Mouse (Mus musculus): ENCODE measurements around the gene Tm7sf3. TPM values are rescaled to one million over a fixed set of nuclear protein-coding genes. Genes with fewer than 3 reads are reported as not detected.
A peak's percentile ranks its signal among the peaks of the same experiment; 100 is the strongest.

The Tm7sf3 gene
- polyA plus RNA-seq, 1 experiment, result 5.8 TPM

- Histone ChIP-seq H3ac (ENCODE audit: control insufficient read depth, insufficient read length, low read depth) (no peak overlapping the region), H3K27me3 (ENCODE audit: control insufficient read depth, insufficient read depth, insufficient read length) (no peaks in the 10 kb centered on the region), H3K36me3 (ENCODE audit: control insufficient read depth, insufficient read depth) (no peaks in the 10 kb centered on the region), H3K79me2 (ENCODE audit: control insufficient read depth, insufficient read depth) (no peaks in the 10 kb centered on the region), H3K4me3 (ENCODE audit: insufficient read depth, poor library complexity, severe bottlenecking) (no peak overlapping the region), H3K79me3 (ENCODE audit: low read depth) (no peaks in the 10 kb centered on the region)
- TF ChIP-seq MYOG (IDR thresholded peaks at IDR 0.05; ENCODE audit: control insufficient read depth, extremely low read depth, insufficient read length) (no peak), CEBPB (IDR thresholded peaks at IDR 0.05; ENCODE audit: low read depth) (no peak), MYOD1 (IDR thresholded peaks at IDR 0.05; ENCODE audit: control insufficient read depth, insufficient read length, low read depth) (no peak), USF1 (IDR thresholded peaks at IDR 0.05; ENCODE audit: low read depth) (no peak), MAX (IDR thresholded peaks at IDR 0.05) (no peak), FOSL1 (IDR thresholded peaks at IDR 0.05; ENCODE audit: insufficient read depth, low read length, poor library complexity, severe bottlenecking) (no peak), CTCF (IDR thresholded peaks at IDR 0.05; ENCODE audit: control insufficient read depth, insufficient read depth, insufficient read length) (no peak)
Measured at GRCm38 (mm10) chr6:146683881-146684280, 41.3 kb upstream of the Tm7sf3 start.

DNA sequence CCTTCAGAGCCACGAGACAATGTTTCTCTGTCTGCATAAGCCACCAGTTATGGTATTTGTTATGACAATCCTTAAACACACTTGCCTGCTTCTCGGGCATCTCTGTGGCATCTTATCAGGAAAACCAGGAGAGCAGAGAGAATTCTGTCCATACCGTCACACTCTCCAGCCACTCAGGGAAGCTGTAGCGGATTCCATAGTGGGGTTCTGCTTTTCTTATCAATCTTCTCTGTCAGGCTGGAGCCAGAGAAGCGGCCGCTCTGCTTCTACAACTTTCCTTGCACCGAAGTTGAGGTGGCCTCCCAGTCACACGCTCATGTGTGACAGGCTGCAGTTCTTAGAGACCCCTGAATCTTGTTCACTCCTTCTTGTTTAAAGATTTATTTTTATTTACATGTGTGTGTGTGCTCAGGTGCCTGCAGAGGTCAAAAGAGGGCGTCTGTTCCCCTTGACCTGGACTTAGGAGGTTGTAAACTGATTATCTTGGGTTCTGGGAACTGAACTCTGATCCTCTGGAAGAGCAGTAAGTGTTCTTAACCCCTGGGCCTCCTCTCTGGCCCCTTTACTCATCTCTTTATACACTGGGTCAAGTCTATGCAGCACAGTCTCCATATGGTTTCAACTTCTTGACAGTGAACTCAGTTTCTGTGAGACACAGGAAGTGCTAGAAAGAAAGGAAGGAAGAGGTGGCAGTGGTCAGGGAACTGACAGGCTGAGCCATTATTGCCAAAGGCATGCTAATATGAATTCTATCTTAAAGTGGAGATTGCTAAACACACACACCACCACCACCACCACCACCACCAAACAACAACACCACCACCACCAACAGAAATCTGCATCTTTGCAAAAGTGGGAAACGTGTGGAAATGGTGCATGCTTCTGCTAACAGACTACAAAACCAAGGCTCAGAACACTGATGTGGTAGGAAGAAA lies 35.8 kb upstream of the Tm7sf3 start:
- no peak for TF ChIP-seq USF1 (IDR thresholded peaks at IDR 0.05; ENCODE audit: low read depth)
- TF ChIP-seq CTCF (IDR thresholded peaks at IDR 0.05; ENCODE audit: control insufficient read depth, insufficient read depth, insufficient read length), result no peak
- no peak for TF ChIP-seq FOSL1 (IDR thresholded peaks at IDR 0.05; ENCODE audit: insufficient read depth, low read length, poor library complexity, severe bottlenecking)
- no peak for TF ChIP-seq MYOD1 (IDR thresholded peaks at IDR 0.05; ENCODE audit: control insufficient read depth, insufficient read length, low read depth)
- no peak for TF ChIP-seq CEBPB (IDR thresholded peaks at IDR 0.05; ENCODE audit: low read depth)
- TF ChIP-seq MYOG (IDR thresholded peaks at IDR 0.05; ENCODE audit: control insufficient read depth, extremely low read depth, insufficient read length), result no peak
- no peak for TF ChIP-seq MAX (IDR thresholded peaks at IDR 0.05)
- Histone ChIP-seq H3K27me3 (ENCODE audit: control insufficient read depth, insufficient read depth, insufficient read length) (no peaks in the 10 kb centered on the region), H3K4me3 (ENCODE audit: insufficient read depth, poor library complexity, severe bottlenecking) (no peak overlapping the region), H3K36me3 (ENCODE audit: control insufficient read depth, insufficient read depth) (no peaks in the 10 kb centered on the region), H3ac (ENCODE audit: control insufficient read depth, insufficient read length, low read depth) (no peak overlapping the region), H3K79me3 (ENCODE audit: low read depth) (no peaks in the 10 kb centered on the region), H3K79me2 (ENCODE audit: control insufficient read depth, insufficient read depth) (no peaks in the 10 kb centered on the region)

DNA sequence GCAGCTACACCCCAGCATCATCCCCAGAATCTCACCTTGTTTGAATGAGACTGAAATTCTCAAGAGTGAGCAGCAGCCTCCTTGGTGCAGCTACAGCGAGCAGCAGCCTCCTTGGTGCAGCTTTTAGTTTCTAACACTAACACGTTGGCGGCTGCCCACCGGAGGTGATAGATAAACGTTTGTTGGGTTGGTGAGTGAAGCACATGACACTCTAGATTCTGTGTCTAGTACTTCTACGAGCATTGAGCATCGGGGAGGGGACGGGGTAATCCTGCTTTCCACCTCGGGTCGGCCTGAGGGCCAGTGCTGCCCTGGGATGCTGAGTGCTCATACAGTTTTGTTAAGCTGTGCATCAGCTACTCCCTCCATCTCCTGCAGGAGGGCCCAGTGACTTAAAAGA lies 34.3 kb upstream of the Tm7sf3 start:
- TF ChIP-seq MAX (IDR thresholded peaks at IDR 0.05) (no peak), MYOG (IDR thresholded peaks at IDR 0.05; ENCODE audit: control insufficient read depth, extremely low read depth, insufficient read length) (no peak), CEBPB (IDR thresholded peaks at IDR 0.05; ENCODE audit: low read depth) (no peak), MYOD1 (IDR thresholded peaks at IDR 0.05; ENCODE audit: control insufficient read depth, insufficient read length, low read depth) (no peak), USF1 (IDR thresholded peaks at IDR 0.05; ENCODE audit: low read depth) (no peak), CTCF (IDR thresholded peaks at IDR 0.05; ENCODE audit: control insufficient read depth, insufficient read depth, insufficient read length) (no peak), FOSL1 (IDR thresholded peaks at IDR 0.05; ENCODE audit: insufficient read depth, low read length, poor library complexity, severe bottlenecking) (no peak)
- Histone ChIP-seq H3K4me3 (ENCODE audit: insufficient read depth, poor library complexity, severe bottlenecking) (no peak overlapping the region), H3K79me2 (ENCODE audit: control insufficient read depth, insufficient read depth) (no peaks in the 10 kb centered on the region), H3K36me3 (ENCODE audit: control insufficient read depth, insufficient read depth) (no peaks in the 10 kb centered on the region), H3ac (ENCODE audit: control insufficient read depth, insufficient read length, low read depth) (no peak overlapping the region), H3K79me3 (ENCODE audit: low read depth) (no peaks in the 10 kb centered on the region), H3K27me3 (ENCODE audit: control insufficient read depth, insufficient read depth, insufficient read length) (no peaks in the 10 kb centered on the region)

DNA sequence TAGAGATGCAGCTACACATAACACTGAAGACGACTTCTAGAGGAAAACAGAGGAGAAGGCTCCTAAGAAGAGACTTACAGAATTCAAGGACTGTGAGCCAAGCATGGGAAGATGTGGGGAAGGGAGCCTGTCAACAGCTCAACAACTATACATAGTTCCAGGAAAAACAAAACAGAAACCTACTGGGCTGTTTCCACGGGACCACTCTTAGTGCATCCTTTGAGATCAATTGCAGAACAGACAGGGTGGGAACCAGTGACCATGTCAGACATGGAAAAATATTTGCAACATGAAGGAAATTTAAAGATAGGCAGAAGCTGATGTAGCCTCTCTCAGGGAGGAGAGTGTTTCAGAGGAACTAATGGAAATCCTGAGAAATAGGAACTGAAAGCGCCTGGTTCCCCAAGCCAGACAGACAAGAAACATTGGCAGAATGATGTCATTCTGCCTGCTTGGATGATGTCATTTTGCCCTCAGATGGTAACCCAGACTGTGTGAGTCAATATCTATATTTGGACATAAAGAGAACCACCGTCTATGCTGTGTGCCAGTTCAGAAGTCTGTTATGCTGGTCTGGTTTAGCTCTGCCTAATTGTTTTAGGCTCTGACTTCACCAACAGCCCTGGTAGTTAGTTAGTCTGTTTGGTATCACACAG lies 32.4 kb upstream of the Tm7sf3 start:
- no peaks in the 10 kb centered on the region for H3K27me3 ChIP-seq (ENCODE audit: control insufficient read depth, insufficient read depth, insufficient read length)
- H3K4me3 ChIP-seq (ENCODE audit: insufficient read depth, poor library complexity, severe bottlenecking), result no peak overlapping the region
- TF ChIP-seq CTCF (IDR thresholded peaks at IDR 0.05; ENCODE audit: control insufficient read depth, insufficient read depth, insufficient read length) (no peak), CEBPB (IDR thresholded peaks at IDR 0.05; ENCODE audit: low read depth) (peak; percentile 76)
- no peaks in the 10 kb centered on the region for H3K79me2 ChIP-seq (ENCODE audit: control insufficient read depth, insufficient read depth)
- H3ac ChIP-seq (ENCODE audit: control insufficient read depth, insufficient read length, low read depth), result peak overlapping the region; percentile 54
- H3K79me3 ChIP-seq (ENCODE audit: low read depth), result no peaks in the 10 kb centered on the region
- no peaks in the 10 kb centered on the region for H3K36me3 ChIP-seq (ENCODE audit: control insufficient read depth, insufficient read depth)

GRCm38 (mm10) chr6:146674420-146674819 lies 31.8 kb upstream of the Tm7sf3 start:
- no peak overlapping the region for H3K4me3 ChIP-seq (ENCODE audit: insufficient read depth, poor library complexity, severe bottlenecking)
- TF ChIP-seq CTCF (IDR thresholded peaks at IDR 0.05; ENCODE audit: control insufficient read depth, insufficient read depth, insufficient read length), result no peak
- no peak for TF ChIP-seq USF1 (IDR thresholded peaks at IDR 0.05; ENCODE audit: low read depth)
- TF ChIP-seq CEBPB (IDR thresholded peaks at IDR 0.05; ENCODE audit: low read depth), result no peak
- no peak for TF ChIP-seq MAX (IDR thresholded peaks at IDR 0.05)
- TF ChIP-seq FOSL1 (IDR thresholded peaks at IDR 0.05; ENCODE audit: insufficient read depth, low read length, poor library complexity, severe bottlenecking), result no peak
- no peak for TF ChIP-seq MYOD1 (IDR thresholded peaks at IDR 0.05; ENCODE audit: control insufficient read depth, insufficient read length, low read depth)
- no peak for TF ChIP-seq MYOG (IDR thresholded peaks at IDR 0.05; ENCODE audit: control insufficient read depth, extremely low read depth, insufficient read length)
- no peaks in the 10 kb centered on the region for H3K27me3 ChIP-seq (ENCODE audit: control insufficient read depth, insufficient read depth, insufficient read length)
- no peaks in the 10 kb centered on the region for H3K79me3 ChIP-seq (ENCODE audit: low read depth)
- H3K79me2 ChIP-seq (ENCODE audit: control insufficient read depth, insufficient read depth), result no peaks in the 10 kb centered on the region
- no peaks in the 10 kb centered on the region for H3K36me3 ChIP-seq (ENCODE audit: control insufficient read depth, insufficient read depth)
- H3ac ChIP-seq (ENCODE audit: control insufficient read depth, insufficient read length, low read depth), result peak overlapping the region; percentile 54

Measured in C2C12 (cell line).